Mouse (Mus musculus) lung, postnatal 0 days (tissue): Measurements from ENCODE around the gene Zscan18. TPM values are rescaled to one million over a fixed set of nuclear protein-coding genes. Genes with fewer than 3 reads are reported as not detected.

Experiments used
- ATAC-seq: fragments of 200-750 bp; cut with Nextera tagmentation; 2 replicates; pipeline ENCODE4 v1.8.0; 2017; ENCODE audit warnings: moderate library complexity
- DNase-seq: peaks from one replicate; pipeline ENCODE4 v3.0.0-alpha.2; 2016; ENCODE audit warnings: low spot score
- H3K27ac ChIP-seq: fragments of 300-500 bp; sonication (generic); 2 replicates; pipeline ENCODE4 v1.5.1; 2014; ENCODE audit warnings: antibody characterized with exemption, mild to moderate bottlenecking, low read length, mixed read lengths
- H3K27me3 ChIP-seq: fragments of 300-500 bp; sonication (generic); replicated peaks from 2 replicates; pipeline ENCODE4 v1.6.1; 2014; ENCODE audit warnings: low read length, mixed read lengths; ENCODE audit not compliant: insufficient read depth
- H3K36me3 ChIP-seq: fragments of 300-500 bp; sonication (generic); 2 replicates; pipeline ENCODE4 v1.6.1; 2014; ENCODE audit warnings: low read length, mixed read lengths; ENCODE audit not compliant: insufficient read depth
- H3K4me1 ChIP-seq: fragments of 300-500 bp; sonication (generic); 2 replicates; pipeline ENCODE4 v1.6.1; 2014; ENCODE audit warnings: antibody characterized with exemption, low read depth, low read length, mixed read lengths; ENCODE audit not compliant: insufficient read depth
- H3K4me2 ChIP-seq: fragments of 300-500 bp; sonication (generic); replicated peaks from 2 replicates; pipeline ENCODE4 v1.6.1; 2014; ENCODE audit warnings: low read depth, mild to moderate bottlenecking, low read length, moderate library complexity, mixed read lengths
- H3K4me3 ChIP-seq: fragments of 300-500 bp; sonication (generic); 2 replicates; pipeline ENCODE4 v1.5.1; 2014; ENCODE audit warnings: low read depth, low read length
- H3K9ac ChIP-seq: fragments of 300-500 bp; sonication (generic); replicated peaks from 2 replicates; pipeline ENCODE4 v1.6.1; 2014; ENCODE audit warnings: low read depth, mild to moderate bottlenecking
- H3K9me3 ChIP-seq: fragments of 300-500 bp; sonication (generic); 2 replicates; pipeline ENCODE4 v1.6.1; 2016; ENCODE audit warnings: low read length, mixed read lengths
- CTCF ChIP-seq: IDR thresholded peaks from 2 replicates; pipeline ENCODE4 v1.5.1; 2016; ENCODE audit warnings: antibody characterized with exemption, mild to moderate bottlenecking
- EP300 ChIP-seq: IDR thresholded peaks from 2 replicates; pipeline ENCODE4 v1.6.1; 2016; ENCODE audit warnings: antibody characterized with exemption, mild to moderate bottlenecking, control low read depth
- WGBS: fragments of 180-500 bp; shearing (Covaris S2); extraction: QIAGEN DNeasy Blood & Tissue Kit; methylation state at CpG from one replicate; pipeline ENCODE4 v1.1.7; 2014; 5-methylcytosine and 5-hydroxymethylcytosine counted together
- polyA plus RNA-seq: library from polyadenylated mRNA; unstranded; fragments of >200 nt; fragmentation: Nextera tagmentation; extraction: Ambion mirVana; gene quantifications from 2 replicates; pipeline ENCODE4 v1.2.1, GENCODE M21; 2015

The Zscan18 gene
- polyA plus RNA-seq, 1 experiment from 2014 or later = 1.3 TPM

GRCm38 (mm10) chr7:12780151-12780830, 23.1 kb downstream of the Zscan18 start:
- peak; percentile 84 for DNase-seq
- H3K9ac ChIP-seq = peak overlapping the region; percentile 34
- ATAC-seq = peak; percentile 95

GRCm38 (mm10) chr7:12779782-12780150, 23.7 kb downstream of the Zscan18 start:
- WGBS = 24% methylated on average over 10 of the region's 10 CpGs

More at GRCm38 (mm10) chr7:12780151-12780830, 23.1 kb downstream of the Zscan18 start:
- 2% methylated on average over 56 of the region's 57 CpGs for WGBS
- Histone ChIP-seq H3K9me3 (no peaks in the 10 kb centered on the region), H3K4me1 (peaks cover 4% of the 10 kb centered on the region; the same call in 1 of the 2 replicates), H3K27me3 (no peaks in the 10 kb centered on the region), H3K4me2 (peak overlapping the region; percentile 98), H3K27ac (no peak overlapping the region), H3K4me3 (peak overlapping the region; percentile 58), H3K36me3 (no peaks in the 10 kb centered on the region)
- TF ChIP-seq EP300 (no peak), CTCF (no peak)

GRCm38 (mm10) chr7:12779141-12779540, 24.3 kb downstream of the Zscan18 start:
- Histone ChIP-seq H3K27me3 (no peaks in the 10 kb centered on the region), H3K4me3 (no peak overlapping the region), H3K36me3 (no peaks in the 10 kb centered on the region), H3K9me3 (no peaks in the 10 kb centered on the region), H3K4me2 (no peak overlapping the region), H3K27ac (no peak overlapping the region), H3K9ac (no peak overlapping the region), H3K4me1 (peaks cover 4% of the 10 kb centered on the region; the same call in 1 of the 2 replicates)
- no peak for ATAC-seq
- WGBS = 70% methylated on average over 5 of the region's 5 CpGs
- TF ChIP-seq EP300 (no peak), CTCF (no peak)
- DNase-seq = no peak

More at GRCm38 (mm10) chr7:12779782-12780150, 23.7 kb downstream of the Zscan18 start:
- Histone ChIP-seq H3K4me2 (peak overlapping the region; percentile 98), H3K4me3 (peak overlapping the region; percentile 58), H3K9ac (peak overlapping the region; percentile 34), H3K27me3 (no peaks in the 10 kb centered on the region), H3K9me3 (no peaks in the 10 kb centered on the region), H3K4me1 (peaks cover 4% of the 10 kb centered on the region; the same call in 1 of the 2 replicates), H3K27ac (no peak overlapping the region), H3K36me3 (no peaks in the 10 kb centered on the region)
- TF ChIP-seq EP300 = no peak
- no peak for TF ChIP-seq CTCF
- no peak for ATAC-seq
- no peak for DNase-seq

- no peak for ATAC-seq
- no peak overlapping the region for H3K9ac ChIP-seq
- no peaks in the 10 kb centered on the region for H3K9me3 ChIP-seq
- no peak for DNase-seq
- TF ChIP-seq EP300 (no peak), CTCF (no peak)
- no peak overlapping the region for H3K4me3 ChIP-seq
- no peaks in the 10 kb centered on the region for H3K36me3 ChIP-seq
- H3K4me2 ChIP-seq = no peak overlapping the region
- 100% methylated on average over 1 of the region's 1 CpGs for WGBS
- H3K4me1 ChIP-seq = no peaks in the 10 kb centered on the region
- no peaks in the 10 kb centered on the region for H3K27me3 ChIP-seq
- no peak overlapping the region for H3K27ac ChIP-seq
Observed at GRCm38 (mm10) chr7:12774606-12775005, 28.8 kb downstream of the Zscan18 start.

GRCm38 (mm10) chr7:12774111-12774510, 29.3 kb downstream of the Zscan18 start:
- H3K4me3 ChIP-seq = no peak overlapping the region
- TF ChIP-seq EP300 (no peak), CTCF (no peak)
- H3K9ac ChIP-seq = no peak overlapping the region
- DNase-seq (no peak), ATAC-seq (no peak)
- H3K36me3 ChIP-seq = no peaks in the 10 kb centered on the region
- no peak overlapping the region for H3K4me2 ChIP-seq
- H3K9me3 ChIP-seq = no peaks in the 10 kb centered on the region
- no peaks in the 10 kb centered on the region for H3K4me1 ChIP-seq
- WGBS = 78% methylated on average over 9 of the region's 9 CpGs
- no peak overlapping the region for H3K27ac ChIP-seq
- H3K27me3 ChIP-seq = no peaks in the 10 kb centered on the region

GRCm38 (mm10) chr7:12749431-12750198, 53.8 kb downstream of the Zscan18 start:
- Histone ChIP-seq H3K4me1 (no peaks in the 10 kb centered on the region), H3K4me2 (no peak overlapping the region; the same call in 1 of the 2 replicates), H3K27ac (no peak overlapping the region), H3K9me3 (no peaks in the 10 kb centered on the region), H3K36me3 (no peaks in the 10 kb centered on the region), H3K9ac (no peak overlapping the region), H3K27me3 (no peaks in the 10 kb centered on the region), H3K4me3 (no peak overlapping the region)
- DNase-seq (no peak), ATAC-seq (no peak; the same call in 1 of the 2 replicates)
- WGBS = 73% methylated on average over 24 of the region's 24 CpGs
- TF ChIP-seq EP300 (no peak), CTCF (no peak)
